In genomic region chr8:8733804-8734203, GRCm38 (mm10) we compare ENCODE assay signal across 8 mouse cellular contexts. TPM values are rescaled to one million over a fixed set of nuclear protein-coding genes. Genes with fewer than 3 reads are reported as not detected.
DNase-seq lines count a peak whose midpoint lies in the region; ATAC-seq and TF ChIP-seq lines count a peak whose summit lies in the region.
"Had no signal": no experiment of that assay in that cellular context is flagged by ENCODE, and none has a peak within 500 bp of the region (broad histone marks: within the 10 kb centered on the region; RNA-seq: fewer than 3 reads in every experiment).

No protein-coding gene starts in this region.

- no peak overlapping the region for H3K4me3 ChIP-seq in kidney, embryonic 15.5 days (replicated peaks)
- H3K4me3 ChIP-seq in ES-Bruce4 (ENCODE audit: low read depth, low read length), result no peak overlapping the region
- H3K4me3 ChIP-seq: myocyte had no signal

- H3K36me3 ChIP-seq in kidney, embryonic 15.5 days, result no peaks in the 10 kb centered on the region
- no peaks in the 10 kb centered on the region for H3K36me3 ChIP-seq in ES-Bruce4 (ENCODE audit: control insufficient read depth, insufficient read depth, low read length, poor library complexity, severe bottlenecking)
- H3K36me3 ChIP-seq in splenic B cell, adult 2 months (ENCODE audit: control insufficient read depth, insufficient read depth, low read length, poor library complexity, severe bottlenecking), result no peaks in the 10 kb centered on the region

- WGBS in kidney, embryonic 15.5 days, result 40% methylated on average over 4 of the region's 4 CpGs

- no peak for TF ChIP-seq EP300 in ES-Bruce4 (IDR thresholded peaks at IDR 0.05; ENCODE audit: insufficient read depth, low read depth, low read length)

- no peak overlapping the region for H3K4me2 ChIP-seq in kidney, embryonic 15.5 days

- peak; percentile 54 for TF ChIP-seq CTCF in ES-Bruce4 (IDR thresholded peaks at IDR 0.05; ENCODE audit: low read depth, low read length)

- no peak overlapping the region for H3K9ac ChIP-seq in kidney, embryonic 15.5 days
- H3K9ac ChIP-seq in ES-Bruce4 (ENCODE audit: low read depth, poor library complexity, severe bottlenecking), result no peak overlapping the region

- peak; percentile 38 for DNase-seq in kidney, adult 9 months
- DNase-seq in adrenal gland, postnatal 14 days, result peak; percentile 22
- DNase-seq in heart, postnatal 36 days, result peak; percentile 13 to 29
- DNase-seq in splenic B cell, adult 2 months (ENCODE audit: low read depth, low spot score), result peak; percentile 52
- DNase-seq in left cerebral cortex, adult 8-10 months (ENCODE audit: low spot score in 2 of 2), result no peak

- intact Hi-C loops in heart, postnatal 36 days (cut with DNase I), result no loop called here

- TF ChIP-seq POLR2A in ES-Bruce4 (IDR thresholded peaks at IDR 0.05; ENCODE audit: insufficient read depth, low read length), result no peak

- H3K27me3 ChIP-seq in kidney, embryonic 15.5 days, result no peaks in the 10 kb centered on the region
- no peaks in the 10 kb centered on the region for H3K27me3 ChIP-seq in ES-Bruce4 (ENCODE audit: control insufficient read depth, insufficient read depth, low read length, poor library complexity, severe bottlenecking)
- no peaks in the 10 kb centered on the region for H3K27me3 ChIP-seq in splenic B cell, adult 2 months (ENCODE audit: control insufficient read depth, insufficient read depth, low read length, poor library complexity, severe bottlenecking)

- no peak overlapping the region for H3K27ac ChIP-seq in kidney, embryonic 15.5 days
- no peak overlapping the region for H3K27ac ChIP-seq in ES-Bruce4 (ENCODE audit: insufficient read depth, low read length)

- no peaks in the 10 kb centered on the region for H3K4me1 ChIP-seq in kidney, embryonic 15.5 days
- no peaks in the 10 kb centered on the region for H3K4me1 ChIP-seq in ES-Bruce4 (ENCODE audit: control insufficient read depth, insufficient read depth, low read length)

- no peak for ATAC-seq in kidney, embryonic 15.5 days (replicated peaks; ENCODE audit: low FRiP score)

- H3K9me3 ChIP-seq in kidney, embryonic 15.5 days (replicated peaks), result no peaks in the 10 kb centered on the region
- no peaks in the 10 kb centered on the region for H3K9me3 ChIP-seq in ES-Bruce4 (replicated peaks; ENCODE audit: control insufficient read depth, insufficient read depth, low read length, poor library complexity, severe bottlenecking)

RNA-seq across cellular contexts. Expression of gene Arglu1, which starts 43.5 kb away (rescaled TPM):
- polyA plus RNA-seq in kidney, embryonic 15.5 days (2015; fragmentation: Nextera tagmentation; extraction: Ambion mirVana), result 146 and 152 TPM in 2 replicates
- 164 and 189 TPM in 2 replicates for polyA plus RNA-seq in ES-Bruce4 (2011; ENCODE audit: insufficient read depth, insufficient read length, low read depth, missing spikeins)
- 76.4 and 95.8 TPM in 2 replicates for total RNA-seq in adrenal gland, postnatal 14 days (2021)
- total RNA-seq in heart, postnatal 36 days (2021), result 10 to 100 TPM; 25.7 to 33.1 TPM
- total RNA-seq in left cerebral cortex, adult 8-10 months (2022), result 100 to 1,000 TPM in 1 of 4 experiments, 10 to 100 TPM in 3; 83.0 to 105 (median 89.5) TPM

Comparison
In these comparisons a context has a peak if more than half of its experiments do, and no peak if none do; other contexts are left out.
1. DNase-seq: peak in kidney, adult 9 months (single experiment), adrenal gland, postnatal 14 days (single experiment), heart, postnatal 36 days (2 of 2) and splenic B cell, adult 2 months (single experiment); none in left cerebral cortex, adult 8-10 months (0 of 2).